Mouse (Mus musculus) bone marrow macrophage, adult 2 months (primary cell): ENCODE measurements at regions not wholly inside any gene's neighbourhood (a gene's known extent, or its start where the extent isn't known, plus 50 kb on each side); places are given as distances from the start of the nearest gene placed in this dataset.

Source experiments
- H3K27ac ChIP-seq: 2 replicates; pipeline ENCODE4 v1.5.1; 2012; ENCODE audit warnings: low read depth, low read length; ENCODE audit not compliant: insufficient read depth
- H3K4me1 ChIP-seq: 2 replicates; pipeline ENCODE4 v1.6.1; 2012; ENCODE audit warnings: low read length; ENCODE audit not compliant: control insufficient read depth, insufficient read depth
- H3K4me3 ChIP-seq: 2 replicates; pipeline ENCODE4 v1.5.1; 2012; ENCODE audit warnings: mild to moderate bottlenecking, low read length, moderate library complexity; ENCODE audit not compliant: insufficient read depth
- CTCF ChIP-seq: IDR thresholded peaks from 2 replicates; pipeline ENCODE4 v1.5.1; 2012; ENCODE audit warnings: low read depth, mild to moderate bottlenecking, low read length, moderate library complexity
- POLR2A ChIP-seq: IDR thresholded peaks from 2 replicates; pipeline ENCODE4 v1.6.1; 2012; ENCODE audit warnings: mild to moderate bottlenecking, low read depth, low read length, borderline replicate concordance

DNA sequence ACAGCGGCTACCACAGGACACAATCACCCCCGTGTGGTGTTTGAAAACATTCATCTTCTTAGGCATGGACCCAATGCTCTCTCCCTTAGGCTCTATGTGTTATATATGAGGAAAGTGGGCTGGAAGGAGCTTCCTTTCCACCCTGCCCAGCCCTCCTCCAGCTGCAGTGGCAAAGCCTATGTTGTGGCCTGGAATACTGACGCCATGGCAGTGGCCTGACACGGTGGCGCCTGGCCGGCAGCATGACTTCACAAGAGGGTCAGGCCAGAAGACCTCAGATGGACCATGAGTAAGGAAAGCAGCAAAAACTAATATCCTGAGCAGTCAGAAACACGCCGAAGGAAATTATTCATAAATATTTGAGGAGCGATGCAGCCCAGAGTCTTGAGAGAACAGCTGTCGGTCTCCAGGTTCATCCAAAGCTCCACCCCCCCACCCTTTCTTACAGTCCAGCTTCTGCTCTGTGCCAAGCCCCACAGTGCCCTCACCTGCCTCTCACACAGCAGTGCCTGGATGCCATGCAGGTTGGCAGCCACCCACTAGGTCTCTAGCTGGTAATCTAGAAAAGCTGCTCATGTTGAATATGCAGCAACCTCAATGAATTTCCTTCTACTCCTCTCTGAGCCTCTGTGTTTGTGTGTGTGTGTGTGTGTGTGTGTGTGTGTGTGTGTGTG lies 577.3 kb upstream of the Clint1 start:
- H3K4me3 ChIP-seq: no peak overlapping the region
- no peak overlapping the region for H3K27ac ChIP-seq
- no peaks in the 10 kb centered on the region for H3K4me1 ChIP-seq
- TF ChIP-seq POLR2A: no peak
- no peak for TF ChIP-seq CTCF

DNA sequence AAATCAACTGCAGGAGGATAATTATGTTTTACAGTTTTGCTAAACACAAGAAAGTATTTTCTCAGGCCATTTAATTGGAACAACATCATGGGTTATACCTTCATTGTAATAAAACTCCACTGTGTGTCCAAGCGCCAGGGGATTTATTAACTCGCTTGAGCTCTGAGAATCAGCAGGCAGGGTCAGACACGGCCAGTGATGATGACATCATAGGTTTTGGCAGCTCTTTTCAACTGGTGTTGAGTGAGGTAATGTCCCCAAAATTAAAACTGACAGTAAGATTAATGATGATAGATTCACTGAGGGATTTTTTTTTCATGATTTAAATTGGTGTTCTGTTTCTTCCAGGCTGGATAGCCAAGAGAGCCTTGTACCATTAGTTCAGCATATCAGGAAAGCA lies 576.7 kb upstream of the Clint1 start:
- no peak for TF ChIP-seq CTCF
- no peak for TF ChIP-seq POLR2A
- Histone ChIP-seq H3K27ac (no peak overlapping the region), H3K4me3 (no peak overlapping the region), H3K4me1 (no peaks in the 10 kb centered on the region)

DNA sequence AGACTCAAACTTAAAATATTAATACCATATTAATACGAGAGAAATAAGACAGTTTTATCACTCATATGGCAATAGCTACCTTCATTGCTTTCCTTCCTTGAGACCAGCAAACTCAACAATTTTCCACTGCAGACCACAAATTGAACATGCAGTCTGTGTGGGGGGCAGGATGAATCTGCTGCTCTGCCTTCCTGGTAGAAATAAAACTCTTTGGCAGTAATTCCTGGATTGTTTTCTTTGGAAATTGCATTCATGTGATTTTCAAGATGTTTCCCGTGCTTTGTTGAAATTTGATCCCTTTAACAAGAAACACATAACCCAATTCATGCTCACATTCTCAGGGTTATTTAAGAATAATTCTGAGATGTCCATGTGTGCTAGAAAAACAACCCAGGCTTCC lies 555.1 kb upstream of the Clint1 start:
- TF ChIP-seq CTCF: no peak
- TF ChIP-seq POLR2A: no peak
- Histone ChIP-seq H3K4me1 (no peaks in the 10 kb centered on the region), H3K27ac (no peak overlapping the region), H3K4me3 (no peak overlapping the region)

DNA sequence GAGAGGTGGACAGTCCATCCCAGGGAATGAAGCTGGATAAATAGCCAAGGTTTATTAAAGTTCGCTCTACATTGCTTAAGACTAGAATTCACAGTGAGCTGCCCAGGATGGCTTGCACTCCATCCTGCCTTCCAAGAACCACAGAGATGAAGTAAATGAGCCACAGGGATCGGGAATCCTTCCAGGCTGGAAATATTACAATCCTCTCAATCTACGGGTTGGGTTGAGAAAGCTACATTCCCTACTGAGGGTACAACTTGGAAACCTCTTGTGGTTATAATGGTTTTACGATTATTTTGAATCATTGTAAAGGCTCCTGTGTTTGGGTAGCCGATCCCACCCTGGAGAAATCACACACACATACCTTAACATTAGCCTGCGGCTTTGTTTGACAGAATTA lies 539.9 kb upstream of the Clint1 start:
- TF ChIP-seq CTCF (no peak), POLR2A (no peak)
- H3K27ac ChIP-seq: no peak overlapping the region
- H3K4me3 ChIP-seq: no peak overlapping the region
- H3K4me1 ChIP-seq: no peaks in the 10 kb centered on the region

DNA sequence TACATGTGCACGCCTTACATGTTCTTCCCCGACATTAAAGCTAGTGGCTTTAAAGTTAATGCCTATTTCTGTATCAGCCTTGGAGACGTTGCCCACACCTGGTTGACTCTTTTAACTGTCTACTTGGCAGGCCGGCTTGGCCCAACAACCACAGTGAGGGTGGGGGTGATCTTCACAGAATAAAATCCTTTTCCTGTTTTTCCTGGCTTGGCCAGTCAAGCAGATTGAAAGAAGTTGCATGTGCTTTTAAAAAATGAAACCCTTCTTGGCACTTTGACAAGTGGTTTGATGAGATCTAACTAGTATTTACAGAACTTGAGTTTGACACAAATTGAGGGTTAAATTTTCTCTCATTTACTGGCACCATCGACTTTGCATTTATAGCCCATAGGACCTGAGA lies 528.1 kb upstream of the Clint1 start:
- Histone ChIP-seq H3K4me1 (no peaks in the 10 kb centered on the region), H3K27ac (no peak overlapping the region), H3K4me3 (no peak overlapping the region)
- no peak for TF ChIP-seq CTCF
- no peak for TF ChIP-seq POLR2A

DNA sequence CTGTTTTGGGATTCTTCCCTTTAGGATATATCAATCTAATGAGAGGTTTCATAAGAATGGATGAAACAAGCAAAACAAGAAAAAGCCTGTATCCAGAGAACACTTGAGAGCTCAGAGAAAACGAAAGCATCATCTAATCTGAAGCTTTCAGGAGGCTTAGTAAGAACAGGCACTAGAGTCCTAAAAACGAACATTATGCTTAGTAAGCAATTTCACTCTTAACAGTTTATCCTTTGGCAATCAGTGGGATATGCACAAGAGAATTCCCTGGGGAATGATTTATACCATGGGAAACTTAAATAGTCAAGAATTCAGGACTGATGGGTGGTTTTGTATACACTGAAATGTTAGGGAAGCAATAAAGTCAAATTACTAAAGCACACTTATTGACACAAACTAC lies 521.5 kb upstream of the Clint1 start:
- no peak for TF ChIP-seq POLR2A
- TF ChIP-seq CTCF: no peak

DNA sequence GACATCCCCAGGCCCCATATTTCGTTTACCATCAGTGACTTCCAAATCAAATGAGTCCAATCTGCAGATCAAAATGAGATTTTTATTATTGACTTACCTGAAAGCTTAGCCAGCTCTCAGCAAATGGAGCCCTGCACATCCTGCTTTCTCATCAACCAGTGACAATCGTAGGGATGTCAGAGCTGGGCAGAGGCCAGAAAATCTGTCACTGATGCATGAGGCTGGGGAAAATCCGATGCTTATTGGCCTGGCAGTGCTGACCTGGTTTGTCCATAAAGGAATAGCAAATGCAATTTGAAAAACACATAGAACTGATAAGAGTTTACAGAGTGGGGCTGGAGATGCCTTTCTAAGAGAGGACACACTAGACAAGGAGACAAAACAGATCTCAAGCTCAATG lies 518.1 kb upstream of the Clint1 start:
- H3K27ac ChIP-seq: no peak overlapping the region
- no peaks in the 10 kb centered on the region for H3K4me1 ChIP-seq
- no peak for TF ChIP-seq CTCF
- TF ChIP-seq POLR2A: no peak
- H3K4me3 ChIP-seq: no peak overlapping the region

More for the DNA sequence above, 521.5 kb upstream of the Clint1 start:
- Histone ChIP-seq H3K4me1 (no peaks in the 10 kb centered on the region), H3K27ac (no peak overlapping the region), H3K4me3 (no peak overlapping the region)

DNA sequence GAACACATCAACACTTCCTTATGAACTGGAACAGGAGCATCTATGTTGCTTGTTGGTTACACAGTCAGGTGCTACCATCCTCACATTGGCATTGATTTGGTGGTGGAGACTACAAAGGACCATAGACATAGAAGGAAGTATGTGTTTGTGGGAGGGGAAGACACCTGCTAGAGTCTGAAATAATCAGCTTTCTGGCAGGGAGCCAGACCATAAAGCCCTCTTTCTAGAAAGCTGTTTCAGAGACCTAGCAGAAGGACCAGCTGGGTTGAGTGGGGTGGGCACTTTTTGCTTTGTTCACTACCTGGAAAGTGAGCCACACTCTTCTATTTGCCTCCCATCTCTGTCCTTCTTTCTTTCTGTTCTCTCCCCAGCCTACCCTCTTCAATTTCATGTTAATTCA lies 502.5 kb upstream of the Clint1 start:
- TF ChIP-seq CTCF (no peak), POLR2A (no peak)
- no peak overlapping the region for H3K4me3 ChIP-seq
- H3K27ac ChIP-seq: no peak overlapping the region
- no peaks in the 10 kb centered on the region for H3K4me1 ChIP-seq

DNA sequence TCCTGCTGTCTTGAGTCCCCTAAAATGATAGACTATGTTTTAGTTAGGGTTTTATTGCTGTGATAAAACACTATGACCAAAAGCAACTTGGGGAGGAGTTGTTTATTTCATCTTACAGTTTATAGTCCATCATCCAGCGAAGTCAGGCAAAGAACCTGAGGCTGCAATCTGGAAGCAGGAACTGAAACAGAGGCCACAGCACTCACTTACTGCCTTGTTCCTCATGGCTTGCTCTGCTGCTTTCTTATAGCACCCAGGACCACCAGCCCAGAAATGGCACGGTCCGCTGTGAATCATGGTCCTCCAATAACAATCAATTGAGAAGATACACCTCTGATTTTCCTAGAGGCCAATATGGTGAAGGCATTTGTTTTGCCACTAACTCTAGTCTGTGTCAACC lies 486.5 kb upstream of the Clint1 start:
- TF ChIP-seq CTCF: no peak
- no peak for TF ChIP-seq POLR2A
- no peak overlapping the region for H3K4me3 ChIP-seq
- no peaks in the 10 kb centered on the region for H3K4me1 ChIP-seq
- H3K27ac ChIP-seq: no peak overlapping the region

DNA sequence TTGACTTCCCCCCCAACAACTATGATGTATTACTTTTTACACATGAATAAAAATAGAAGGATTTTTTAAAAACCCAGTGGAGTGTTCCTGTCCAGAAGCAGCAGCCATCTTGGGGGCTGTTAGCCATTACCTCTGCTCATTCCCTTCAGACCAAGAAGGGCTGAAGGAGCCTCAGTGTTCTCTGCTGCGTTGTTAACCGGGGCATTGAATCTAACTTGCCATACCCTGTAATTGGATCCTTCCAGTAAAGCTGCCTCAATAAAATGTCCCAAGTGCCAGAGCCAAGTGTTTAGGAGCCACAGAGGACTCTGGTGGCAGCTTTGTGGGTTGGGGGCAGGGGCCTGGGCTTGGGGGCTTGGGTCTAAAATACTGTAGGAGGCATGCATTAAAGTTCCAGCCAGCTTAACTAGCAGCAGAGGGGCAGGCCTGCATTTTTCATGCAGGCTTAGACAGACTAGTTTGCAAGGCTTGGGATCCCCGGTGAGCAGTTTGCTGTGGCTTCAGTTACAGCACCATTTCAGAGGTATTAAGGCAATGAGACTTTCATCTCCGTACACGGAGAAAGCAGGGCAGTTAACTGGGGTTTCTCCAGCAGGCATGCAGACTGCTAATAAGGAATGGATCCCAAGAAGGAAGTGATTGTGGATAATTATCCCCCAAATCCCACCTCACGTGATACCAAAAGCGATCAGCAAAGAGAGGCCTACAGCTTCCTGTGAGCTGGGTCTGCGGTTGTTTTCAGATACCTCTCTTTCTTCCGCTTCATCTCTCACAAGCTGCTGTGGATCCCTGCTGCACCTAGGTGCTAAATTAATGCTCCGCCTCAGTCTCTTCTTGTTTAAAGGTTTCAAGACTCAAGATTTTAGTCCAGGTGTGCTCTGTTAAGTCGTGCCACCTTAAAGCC lies 462.4 kb upstream of the Clint1 start:
- TF ChIP-seq POLR2A (no peak), CTCF (no peak)
- Histone ChIP-seq H3K4me1 (no peaks in the 10 kb centered on the region), H3K4me3 (no peak overlapping the region)

DNA sequence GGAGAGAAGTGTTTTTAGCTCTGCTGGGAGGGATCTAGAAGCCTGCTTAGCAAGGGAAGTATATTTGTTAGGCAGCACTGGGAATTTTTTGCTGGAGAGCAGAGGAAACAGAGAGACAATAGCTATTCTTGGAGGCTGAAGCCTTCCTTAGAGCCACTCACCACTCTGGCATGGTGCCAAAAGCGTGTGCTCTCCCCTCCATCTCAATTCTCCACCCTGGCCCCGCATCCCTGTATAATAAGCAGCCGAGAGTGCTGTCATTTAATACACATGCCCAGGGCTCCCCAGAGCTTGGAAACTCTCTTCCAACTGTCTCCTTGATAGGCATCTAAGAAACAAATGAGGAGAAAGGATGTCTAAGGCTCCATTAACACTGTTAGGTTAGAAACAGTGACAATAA lies 455.8 kb upstream of the Clint1 start:
- no peak for TF ChIP-seq POLR2A
- TF ChIP-seq CTCF: no peak
- no peaks in the 10 kb centered on the region for H3K4me1 ChIP-seq
- H3K27ac ChIP-seq: no peak overlapping the region
- no peak overlapping the region for H3K4me3 ChIP-seq

More for the DNA sequence above, 462.4 kb upstream of the Clint1 start:
- no peak overlapping the region for H3K27ac ChIP-seq
